Mouse (Mus musculus) limb, embryonic 11.5 days (tissue): ENCODE data around the gene Lhfpl4. TPM values are rescaled to one million over a fixed set of nuclear protein-coding genes. Genes with fewer than 3 reads are reported as not detected.

ENCODE experiments used
- ATAC-seq: fragments of 200-750 bp; cut with Nextera tagmentation; 2 replicates; pipeline ENCODE4 v1.8.0; 2017; ENCODE audit warnings: low read depth; ENCODE audit not compliant: insufficient number of reproducible peaks, low FRiP score, low TSS enrichment
- DNase-seq: peaks from one replicate; pipeline ENCODE4 v3.0.0-alpha.2; 2015; ENCODE audit warnings: low spot score
- H3K27ac ChIP-seq: fragments of 300-500 bp; sonication (generic); replicated peaks from 2 replicates; pipeline ENCODE4 v1.5.1; 2014; ENCODE audit warnings: low read depth, mild to moderate bottlenecking, low read length
- H3K27me3 ChIP-seq: fragments of 300-500 bp; sonication (generic); 2 replicates; pipeline ENCODE4 v1.6.1; 2014; ENCODE audit warnings: mild to moderate bottlenecking, low read length, mixed read lengths; ENCODE audit not compliant: control insufficient read depth, insufficient read depth
- H3K36me3 ChIP-seq: fragments of 300-500 bp; sonication (generic); 2 replicates; pipeline ENCODE4 v1.6.1; 2014; ENCODE audit warnings: mild to moderate bottlenecking, low read length, moderate library complexity, mixed read lengths; ENCODE audit not compliant: control insufficient read depth, insufficient read depth
- H3K4me1 ChIP-seq: fragments of 300-500 bp; sonication (generic); 2 replicates; pipeline ENCODE4 v1.6.1; 2014; ENCODE audit warnings: low read length, mixed read lengths; ENCODE audit not compliant: control insufficient read depth, insufficient read depth
- H3K4me2 ChIP-seq: fragments of 300-500 bp; sonication (generic); 2 replicates; pipeline ENCODE4 v1.6.1; 2014; ENCODE audit warnings: low read depth, mild to moderate bottlenecking, moderate library complexity; ENCODE audit not compliant: severe bottlenecking
- H3K4me3 ChIP-seq: fragments of 300-500 bp; sonication (generic); 2 replicates; pipeline ENCODE4 v1.5.1; 2014; ENCODE audit warnings: low read depth, low read length
- H3K9ac ChIP-seq: fragments of 300-500 bp; sonication (generic); 2 replicates; pipeline ENCODE4 v1.6.1; 2014; ENCODE audit warnings: mild to moderate bottlenecking, low read length
- H3K9me3 ChIP-seq: fragments of 300-500 bp; sonication (generic); 2 replicates; pipeline ENCODE4 v1.6.1; 2016; ENCODE audit warnings: low read length; ENCODE audit not compliant: control insufficient read depth
- WGBS: fragments of 180-500 bp; shearing (Covaris S2); extraction: QIAGEN DNeasy Blood & Tissue Kit; methylation state at CpG from one replicate; pipeline ENCODE4 v1.1.7; 2014; 5-methylcytosine and 5-hydroxymethylcytosine counted together
- polyA plus RNA-seq: library from polyadenylated mRNA; unstranded; fragments of >200 nt; fragmentation: Nextera tagmentation; extraction: Ambion mirVana; gene quantifications from 2 replicates; pipeline ENCODE4 v1.2.1, GENCODE M21; 2014

The Lhfpl4 gene
- polyA plus RNA-seq: 0.58 and 0.65 TPM in 2 replicates

- Histone ChIP-seq H3K27me3 (peaks cover 23% of the 10 kb centered on the region), H3K36me3 (no peaks in the 10 kb centered on the region), H3K9ac (peak within 1 kb of the TSS; percentile 43), H3K4me1 (peaks cover 5% of the 10 kb centered on the region; the same call in 1 of the 2 replicates), H3K27ac (no peak within 1 kb of the TSS), H3K4me3 (peak within 1 kb of the TSS; percentile 42), H3K9me3 (no peaks in the 10 kb centered on the region), H3K4me2 (peak within 1 kb of the TSS; percentile 77)
- ATAC-seq: no peak
- WGBS: 2% methylated on average over 38 of the region's 66 CpGs
- peak; percentile 40 for DNase-seq
Observed at GRCm38 (mm10) chr6:113194841-113195595, at the start of gene Lhfpl4. Gene Lhfpl4 (minus strand): TSS chr6:113195384.

- Histone ChIP-seq H3K36me3 (0 out of 2 replicates have a peak, but pooled peaks cover 4% of the 10 kb centered on the region), H3K9me3 (no peaks in the 10 kb centered on the region), H3K27me3 (no peaks in the 10 kb centered on the region), H3K4me1 (peaks cover 3% of the 10 kb centered on the region; the same call in 1 of the 2 replicates), H3K27ac (no peak overlapping the region), H3K9ac (no peak overlapping the region), H3K4me3 (no peak overlapping the region), H3K4me2 (no peak overlapping the region)
- DNase-seq (no peak), ATAC-seq (no peak)
- 97% methylated on average over 1 of the region's 1 CpGs for WGBS
Observed at GRCm38 (mm10) chr6:113242753-113243152, 47.6 kb upstream of the Lhfpl4 start.

GRCm38 (mm10) chr6:113238442-113238841, 43.3 kb upstream of the Lhfpl4 start:
- Histone ChIP-seq H3K9me3 (no peaks in the 10 kb centered on the region), H3K4me2 (peak overlapping the region; percentile 90), H3K4me1 (peaks cover 3% of the 10 kb centered on the region; the same call in 1 of the 2 replicates), H3K27me3 (no peaks in the 10 kb centered on the region), H3K36me3 (0 out of 2 replicates have a peak, but pooled peaks cover 2% of the 10 kb centered on the region), H3K9ac (peak overlapping the region; percentile 81), H3K4me3 (peak overlapping the region; percentile 98), H3K27ac (no peak overlapping the region)
- 36% methylated on average over 6 of the region's 6 CpGs for WGBS
- no peak for ATAC-seq
- no peak for DNase-seq

- Histone ChIP-seq H3K27me3 (no peaks in the 10 kb centered on the region), H3K4me3 (peak within 1 kb of the TSS; percentile 98), H3K4me1 (peaks cover 3% of the 10 kb centered on the region; the same call in 1 of the 2 replicates), H3K9me3 (no peaks in the 10 kb centered on the region), H3K4me2 (peak within 1 kb of the TSS; percentile 90), H3K9ac (peak within 1 kb of the TSS; percentile 81), H3K36me3 (0 out of 2 replicates have a peak, but pooled peaks cover 2% of the 10 kb centered on the region), H3K27ac (no peak within 1 kb of the TSS)
- ATAC-seq (peak; percentile 97), DNase-seq (peak; percentile 100)
- WGBS: under 1% methylated on average over 50 of the region's 55 CpGs
Observed at GRCm38 (mm10) chr6:113237542-113238270, 42.5 kb upstream of the Lhfpl4 start, which contains the start of gene Mtmr14. Gene Mtmr14 (plus strand): TSS chr6:113237843.

- H3K27ac ChIP-seq: no peak overlapping the region
- H3K9ac ChIP-seq: no peak overlapping the region
- DNase-seq (no peak), ATAC-seq (no peak)
- no peaks in the 10 kb centered on the region for H3K27me3 ChIP-seq
- WGBS: 66% methylated on average over 5 of the region's 5 CpGs
- no peak overlapping the region for H3K4me3 ChIP-seq
- no peak overlapping the region for H3K4me2 ChIP-seq
- H3K36me3 ChIP-seq: 0 out of 2 replicates have a peak, but pooled peaks cover under 1% of the 10 kb centered on the region
- H3K4me1 ChIP-seq: peaks cover 3% of the 10 kb centered on the region; the same call in 1 of the 2 replicates
- no peaks in the 10 kb centered on the region for H3K9me3 ChIP-seq
Observed at GRCm38 (mm10) chr6:113235141-113235540, 40.0 kb upstream of the Lhfpl4 start.

- Histone ChIP-seq H3K4me2 (no peak overlapping the region), H3K27me3 (no peaks in the 10 kb centered on the region), H3K9ac (no peak overlapping the region), H3K27ac (no peak overlapping the region), H3K9me3 (no peaks in the 10 kb centered on the region), H3K4me3 (no peak overlapping the region), H3K36me3 (no peaks in the 10 kb centered on the region), H3K4me1 (no peaks in the 10 kb centered on the region)
- DNase-seq (no peak), ATAC-seq (no peak)
Observed at GRCm38 (mm10) chr6:113226705-113227104, 31.5 kb upstream of the Lhfpl4 start.

- Histone ChIP-seq H3K27me3 (no peaks in the 10 kb centered on the region), H3K4me3 (no peak overlapping the region), H3K4me2 (no peak overlapping the region), H3K36me3 (no peaks in the 10 kb centered on the region), H3K9ac (no peak overlapping the region), H3K27ac (no peak overlapping the region), H3K9me3 (no peaks in the 10 kb centered on the region), H3K4me1 (no peaks in the 10 kb centered on the region)
- WGBS: 81% methylated on average over 4 of the region's 4 CpGs
- DNase-seq (no peak), ATAC-seq (no peak)
Observed at GRCm38 (mm10) chr6:113225798-113226197, 30.6 kb upstream of the Lhfpl4 start.

GRCm38 (mm10) chr6:113216280-113216679, 21.1 kb upstream of the Lhfpl4 start:
- H3K4me3 ChIP-seq: no peak overlapping the region
- no peak overlapping the region for H3K9ac ChIP-seq
- ATAC-seq: no peak
- no peaks in the 10 kb centered on the region for H3K9me3 ChIP-seq
- H3K4me1 ChIP-seq: no peaks in the 10 kb centered on the region
- H3K4me2 ChIP-seq: no peak overlapping the region
- no peaks in the 10 kb centered on the region for H3K27me3 ChIP-seq
- no peaks in the 10 kb centered on the region for H3K36me3 ChIP-seq
- DNase-seq: no peak
- 76% methylated on average over 2 of the region's 2 CpGs for WGBS
- H3K27ac ChIP-seq: no peak overlapping the region
